Mouse (Mus musculus) kidney, postnatal 25 days (tissue): ENCODE measurements around the gene Vsig2.

Experiments
- DNase-seq, 2 experiments: peaks; one replicate each; pipeline ENCODE4 v3.0.0; 2021; ENCODE audit warnings: mixed read lengths in 2 of 2

Gene Vsig2

DNA sequence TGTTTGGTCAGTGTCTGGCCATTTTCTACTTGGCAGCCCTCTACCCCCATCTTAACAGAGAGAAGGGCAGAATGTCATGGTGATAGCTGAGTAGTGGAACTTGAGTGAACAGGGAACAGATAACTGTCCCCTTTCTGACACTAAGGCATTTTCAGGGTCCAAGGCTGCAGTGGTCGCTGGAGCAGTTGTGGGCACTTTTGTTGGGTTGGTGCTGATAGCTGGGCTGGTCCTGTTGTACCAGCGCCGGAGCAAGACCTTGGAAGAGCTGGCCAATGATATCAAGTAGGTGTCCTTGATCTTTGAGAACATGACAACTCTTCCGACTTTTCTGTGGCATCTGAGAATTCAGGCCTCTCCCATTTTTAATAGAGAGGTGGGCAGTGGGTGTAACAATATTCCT, 2.2 kb upstream of the Vsig2 start:
- DNase-seq, result no peak

DNA sequence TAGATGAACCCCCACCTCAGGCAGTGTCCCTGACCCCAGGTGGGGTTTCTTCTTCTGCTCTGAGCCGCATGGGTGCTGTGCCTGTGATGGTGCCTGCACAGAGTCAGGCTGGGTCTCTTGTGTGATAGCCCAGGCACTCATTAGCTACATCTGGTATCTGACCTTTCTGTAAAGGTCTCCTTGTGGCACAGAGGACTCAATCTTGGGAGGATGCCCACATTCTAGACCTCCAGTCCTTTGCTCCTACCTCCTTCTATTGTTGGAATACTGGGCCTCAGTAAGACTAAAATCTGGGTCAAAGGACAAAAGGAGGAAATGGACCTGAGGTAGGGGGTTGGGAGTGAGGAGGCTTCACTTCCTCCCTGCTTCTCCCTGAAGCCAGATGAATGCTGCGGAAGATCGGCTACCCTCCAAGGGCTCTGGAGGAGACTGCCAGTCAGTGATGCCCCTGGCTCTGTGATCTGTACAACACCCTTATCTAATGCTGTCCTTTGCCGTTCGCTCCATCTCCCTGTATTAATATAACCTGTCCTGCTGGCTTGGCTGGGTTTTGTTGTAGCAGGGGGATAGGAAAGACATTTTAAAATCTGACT, 1.3 kb upstream of the Vsig2 start:
- DNase-seq, result peak in 1 of 2 experiments; percentile 41

DNA sequence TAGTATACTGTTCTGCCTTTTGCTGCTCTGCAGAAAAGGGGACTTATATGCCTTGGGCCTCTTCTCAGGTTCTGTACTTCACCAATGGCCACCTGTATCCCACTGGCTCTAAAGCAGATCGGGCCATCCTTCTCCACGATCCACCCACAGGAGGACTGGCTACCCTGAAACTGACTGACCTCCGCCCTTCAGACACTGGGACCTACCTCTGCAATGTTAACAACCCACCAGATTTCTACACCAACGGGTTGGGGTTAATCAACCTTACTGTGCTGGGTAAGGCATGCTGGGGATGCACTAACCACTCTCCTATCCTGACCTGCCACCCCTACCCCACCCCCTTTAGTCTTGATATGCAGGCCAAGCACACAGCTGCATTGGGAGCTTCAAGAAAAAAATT, 1.2 kb downstream of the Vsig2 start:
- DNase-seq, result no peak

DNA sequence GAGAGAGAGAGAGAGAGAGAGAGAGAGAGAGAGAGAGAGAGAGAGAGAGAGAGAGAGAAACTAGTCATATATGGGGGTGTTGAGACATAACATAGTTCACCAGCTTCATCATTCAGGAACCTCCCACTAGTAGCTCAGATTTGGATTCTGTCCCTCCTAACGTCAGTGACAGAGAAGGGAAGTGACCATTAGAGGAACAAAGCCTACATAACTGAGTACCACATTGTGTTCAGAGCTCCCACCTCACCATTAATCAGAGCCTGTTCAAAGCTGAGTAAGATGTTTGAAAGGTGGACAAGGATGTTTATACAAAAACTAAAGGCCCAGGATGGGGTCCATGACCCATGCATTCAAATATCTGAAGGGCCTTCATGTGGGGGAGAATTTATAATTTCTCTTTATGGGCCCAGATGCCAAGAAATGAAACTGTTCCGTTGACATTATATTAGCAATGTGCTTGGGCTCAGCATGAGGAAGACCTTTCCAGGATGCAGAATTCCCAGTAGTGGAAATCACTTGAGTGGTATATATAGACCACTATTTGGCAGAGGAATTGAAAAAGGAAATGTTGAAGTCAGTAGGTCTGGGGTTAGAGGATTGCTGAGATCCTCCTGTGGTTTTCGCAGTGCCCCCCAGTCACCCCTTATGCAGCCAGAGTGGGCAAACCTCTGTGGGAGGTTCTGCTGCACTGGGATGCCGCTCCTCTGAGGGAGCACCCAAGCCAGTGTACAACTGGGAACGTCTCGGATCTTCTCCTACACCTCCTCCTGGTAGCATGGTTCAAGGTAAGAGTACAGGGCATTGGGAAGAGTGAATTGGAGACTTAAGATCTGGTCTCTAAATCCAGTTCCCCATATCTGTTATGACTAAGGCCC, 1.9 kb downstream of the Vsig2 start:
- DNase-seq, result no peak

DNA sequence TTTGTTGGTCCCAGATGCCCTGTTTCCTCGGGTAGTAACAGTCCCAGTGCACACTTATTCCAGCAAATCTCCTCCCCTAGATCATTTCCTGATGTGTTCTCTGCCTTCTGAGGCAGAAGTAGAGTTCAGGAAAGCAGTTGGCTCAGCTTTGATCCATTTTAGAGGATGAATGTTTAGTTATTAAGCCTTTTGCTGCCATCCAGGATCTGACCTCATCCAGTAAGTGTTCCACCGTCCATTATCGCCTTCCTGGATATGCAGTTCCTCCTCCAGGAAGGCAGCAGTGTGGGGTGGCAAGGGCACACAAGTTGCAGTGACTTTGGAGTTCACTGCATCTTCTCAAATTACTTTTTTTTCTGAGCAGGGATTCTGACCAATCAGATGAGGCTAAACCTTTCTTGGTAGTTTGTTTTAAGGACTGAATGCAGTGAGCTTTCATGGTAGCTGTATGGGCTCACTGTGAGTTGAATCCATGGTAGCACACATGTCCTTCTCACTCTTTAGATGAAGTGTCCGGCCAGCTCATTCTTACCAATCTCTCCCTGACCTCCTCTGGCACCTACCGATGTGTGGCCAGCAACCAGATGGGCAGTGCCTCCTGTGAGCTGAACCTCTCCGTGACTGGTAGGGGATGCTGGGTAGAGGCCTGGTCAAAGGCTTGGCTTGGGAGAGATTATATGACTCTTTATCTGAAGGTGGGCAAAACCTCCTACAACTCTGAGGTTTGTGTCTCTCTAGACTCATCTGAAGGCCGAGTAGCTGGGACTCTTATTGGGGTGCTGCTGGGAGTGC, 3.0 kb downstream of the Vsig2 start:
- no peak for DNase-seq

DNA sequence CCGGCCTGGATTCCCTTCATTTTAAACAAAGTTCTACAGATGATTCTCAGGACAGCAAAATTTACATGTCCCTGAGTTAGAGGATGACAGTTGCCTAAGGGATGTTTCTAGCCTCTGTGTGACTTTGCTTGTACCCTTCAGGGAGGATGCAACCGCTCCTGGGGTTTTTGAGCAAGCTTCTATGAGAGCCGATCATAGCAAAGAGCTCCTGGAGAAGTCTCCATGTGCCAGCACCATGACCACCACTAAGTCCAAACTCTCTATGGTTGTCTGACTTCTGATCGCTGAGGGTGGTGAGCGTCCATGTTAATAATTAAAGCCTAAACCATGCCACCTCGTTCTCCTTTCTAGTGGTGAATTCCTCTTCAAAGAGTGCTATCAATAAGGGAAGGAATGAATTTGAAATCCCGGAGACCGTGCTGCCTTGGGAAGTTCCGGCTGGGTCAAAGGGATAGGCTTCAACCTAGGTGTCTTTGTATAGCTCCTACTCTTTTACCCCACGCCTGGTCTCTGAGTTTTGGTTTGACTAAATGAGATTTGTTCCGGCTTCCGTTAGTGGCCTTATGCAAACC, 4.9 kb downstream of the Vsig2 start:
- DNase-seq, result peak; percentile 13 to 45

DNA sequence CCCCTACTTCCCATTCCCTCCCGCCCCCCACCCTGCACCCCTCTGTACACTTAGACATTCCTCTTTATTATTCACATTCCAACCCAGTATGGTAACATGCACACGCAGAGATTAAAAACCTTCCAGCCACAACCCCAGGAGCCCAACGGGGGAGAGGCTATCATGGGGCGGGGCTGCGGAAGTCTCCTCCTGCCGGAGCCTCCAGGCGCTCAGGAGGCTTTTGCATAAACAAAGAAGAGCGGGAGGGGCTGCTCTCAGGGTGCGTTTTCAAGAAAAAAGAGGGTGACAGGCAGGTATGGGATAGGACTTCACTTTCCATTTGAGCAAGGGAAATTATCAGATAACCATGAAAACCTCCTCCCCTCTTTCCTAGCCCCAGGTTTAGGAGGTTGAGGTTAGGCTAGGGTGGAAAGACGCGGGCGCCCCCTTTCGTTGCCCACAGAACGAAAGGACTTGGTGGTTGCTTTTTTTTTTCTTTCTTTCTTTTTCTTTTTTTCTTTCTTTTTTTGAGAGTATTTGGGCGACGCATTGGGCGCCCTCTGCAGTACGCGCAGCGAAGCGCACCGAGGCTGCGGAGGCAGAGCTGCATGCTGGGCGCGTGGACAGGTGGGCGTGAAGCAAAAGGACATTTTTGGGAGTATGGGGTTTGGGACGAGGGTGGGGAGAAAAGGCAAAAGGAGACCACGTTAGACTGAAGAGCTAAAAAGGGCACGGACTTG, 5.6 kb downstream of the Vsig2 start:
- DNase-seq, result peak; percentile 74 to 84

DNA sequence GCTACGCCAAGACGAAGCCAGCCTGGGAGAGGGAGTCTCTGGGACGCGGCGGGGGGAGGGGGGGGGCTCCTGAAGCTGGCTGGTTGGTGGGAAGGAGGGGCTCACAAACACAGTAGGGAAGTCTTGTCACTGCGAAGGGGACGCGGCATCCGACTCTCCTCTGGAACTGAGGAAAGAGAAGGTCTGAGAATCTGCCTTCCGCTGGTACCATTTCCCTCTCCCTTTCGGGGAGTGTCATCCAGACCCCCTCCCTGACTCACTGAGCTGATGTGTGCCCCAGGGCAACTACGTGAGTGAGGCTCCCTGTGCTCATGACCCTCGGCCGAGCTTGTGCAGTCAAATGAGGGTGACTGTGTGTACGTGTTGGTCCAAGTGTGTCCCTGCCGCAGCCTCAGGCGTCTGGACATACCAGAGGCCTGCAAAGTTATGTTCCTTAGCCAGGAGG, 6.1 kb downstream of the Vsig2 start:
- peak in 1 of 2 experiments; percentile 56 for DNase-seq

DNA sequence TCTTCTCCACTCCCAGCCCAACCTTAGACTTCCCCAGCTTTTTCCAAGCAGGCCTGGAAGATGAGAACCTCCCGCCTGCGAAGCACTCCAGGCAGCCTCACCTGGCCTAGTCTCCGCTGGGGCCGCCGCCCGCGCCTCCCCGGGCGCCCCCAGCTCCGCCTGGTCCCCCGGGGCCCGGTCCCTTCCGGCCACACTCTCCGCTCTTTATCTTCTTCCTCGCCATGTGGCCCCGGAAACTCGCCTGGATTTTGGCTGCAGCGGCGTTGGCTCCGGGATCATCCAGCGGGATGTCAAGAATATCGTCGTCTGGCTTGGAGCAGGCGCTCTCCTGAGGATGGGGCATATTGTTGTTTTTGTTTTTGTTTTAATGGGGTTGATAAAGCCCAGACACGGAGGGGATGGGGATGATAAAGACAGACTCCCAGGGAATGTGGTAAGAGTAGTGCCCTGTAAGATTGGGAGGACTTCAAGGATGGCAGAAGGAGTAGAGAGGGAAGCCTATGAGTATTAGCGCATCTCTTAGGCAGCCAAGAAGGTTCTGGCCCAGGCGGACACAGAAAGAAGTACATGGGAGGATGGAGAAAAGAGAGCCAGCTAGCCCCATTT, 6.9 kb downstream of the Vsig2 start:
- no peak for DNase-seq

DNA sequence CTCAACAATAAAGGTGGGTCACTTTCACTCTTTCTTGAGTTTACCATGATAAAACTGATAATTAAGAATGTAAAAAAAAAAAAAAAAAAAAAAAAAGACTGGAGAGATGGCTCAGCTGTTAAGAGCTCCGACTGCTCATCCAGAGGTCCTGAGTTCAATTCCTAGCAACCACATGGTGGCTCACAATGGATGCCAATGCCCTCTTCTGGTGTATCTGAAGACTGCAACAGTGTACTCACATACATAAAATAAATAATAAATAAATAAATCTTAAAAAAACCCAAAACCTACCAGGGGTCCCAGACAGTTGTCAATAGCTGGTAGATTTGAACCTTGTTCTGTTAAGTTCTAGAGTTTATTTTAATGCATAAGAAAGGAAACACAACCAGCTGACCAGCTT, 7.8 kb downstream of the Vsig2 start:
- DNase-seq, result peak in 1 of 2 experiments; percentile 36

DNA sequence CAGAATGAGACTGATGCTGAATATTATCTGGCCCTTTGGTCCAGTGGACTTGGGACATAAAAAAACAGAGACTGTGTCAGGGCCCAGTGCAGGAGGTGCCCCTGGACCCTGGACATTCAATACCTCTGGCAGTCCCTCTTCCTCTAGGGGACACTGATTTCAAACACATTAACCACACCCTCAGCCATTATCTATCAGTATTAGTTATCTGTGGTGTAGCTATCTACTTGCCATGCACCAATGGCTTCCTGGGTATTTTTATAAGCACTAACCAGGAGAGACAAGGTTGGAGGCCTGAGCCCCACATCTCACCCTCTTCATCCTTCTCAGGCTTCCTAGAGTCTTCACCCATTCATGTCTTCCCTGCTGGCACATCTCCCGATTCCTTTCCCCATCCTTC, 11.4 kb downstream of the Vsig2 start:
- no peak for DNase-seq

DNA sequence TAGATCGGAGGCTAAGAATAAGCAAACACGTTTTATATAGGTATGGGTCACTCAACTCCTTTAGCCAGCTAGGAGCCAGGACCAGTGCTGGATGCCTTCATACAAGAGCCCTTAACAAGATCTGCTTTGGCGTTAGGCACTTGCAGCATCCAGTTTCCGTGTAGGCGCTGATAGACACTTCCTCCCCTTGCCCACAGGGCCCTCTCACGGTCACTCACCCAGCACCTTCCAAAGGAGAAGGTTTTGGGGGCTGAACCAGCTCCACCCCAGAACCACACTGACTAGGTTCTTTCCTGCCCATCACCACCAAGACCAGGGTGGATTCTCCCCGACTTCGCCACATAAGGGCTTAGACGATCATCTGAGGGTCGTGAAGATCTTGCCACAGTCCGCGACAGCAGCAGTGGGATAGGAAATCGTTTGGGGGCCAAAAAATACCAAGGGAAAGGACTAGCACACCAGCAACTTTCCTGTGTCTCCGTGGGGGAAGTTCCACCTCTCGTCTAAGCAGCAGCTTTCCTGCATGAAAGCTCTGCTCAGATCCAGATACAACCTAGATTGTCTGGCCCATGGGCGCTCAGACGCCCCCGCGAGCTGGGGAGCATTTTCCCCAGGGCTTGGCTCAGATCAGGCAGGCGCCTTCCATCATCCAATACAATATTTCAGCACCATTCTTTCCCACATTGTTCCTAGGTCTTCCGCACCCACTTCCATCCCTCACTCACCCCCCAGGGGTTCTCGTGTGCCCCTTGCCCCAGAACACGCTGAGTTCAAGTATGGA, 12.9 kb downstream of the Vsig2 start:
- no peak for DNase-seq

DNA sequence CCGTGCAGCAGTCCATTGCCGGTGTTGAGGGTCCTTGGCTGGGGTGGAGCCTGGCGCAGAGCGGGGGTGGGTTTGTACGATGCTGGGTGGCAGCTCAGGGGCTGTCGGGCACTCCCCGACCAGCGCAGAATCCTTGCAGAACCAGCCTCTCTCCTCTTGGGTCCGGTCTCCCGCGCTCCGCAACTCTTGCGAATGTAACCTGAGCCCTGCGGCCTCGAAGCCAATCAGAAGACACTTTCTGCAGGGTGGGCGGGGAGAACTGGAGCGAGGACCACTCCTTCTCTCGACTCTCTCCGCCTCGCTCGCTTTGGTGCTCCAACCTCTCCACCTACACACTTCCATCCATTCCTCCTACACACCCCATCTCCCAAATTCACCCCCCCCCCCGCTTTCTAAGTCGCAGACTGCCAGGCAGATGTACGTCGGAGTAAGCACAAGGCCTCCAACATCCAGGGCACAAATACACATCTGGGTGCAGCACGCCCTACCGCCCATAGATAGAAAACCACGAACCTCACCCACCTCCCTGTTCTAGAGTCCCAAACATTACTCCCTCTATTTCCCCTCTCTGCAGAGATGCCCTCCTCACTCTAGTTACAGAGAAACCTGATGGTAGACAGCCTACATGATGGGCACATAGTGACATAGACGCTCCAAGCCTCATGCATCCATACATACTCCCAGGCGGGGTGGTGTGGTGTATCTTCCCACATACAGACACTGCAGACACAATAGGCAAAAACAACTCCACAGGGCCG, 13.7 kb downstream of the Vsig2 start, which contains the start of gene Nrgn:
Nrgn (minus strand) TSS at position 369 of the 758 bp plus-strand sequence.
- DNase-seq, result peak; percentile 89 to 92

DNA sequence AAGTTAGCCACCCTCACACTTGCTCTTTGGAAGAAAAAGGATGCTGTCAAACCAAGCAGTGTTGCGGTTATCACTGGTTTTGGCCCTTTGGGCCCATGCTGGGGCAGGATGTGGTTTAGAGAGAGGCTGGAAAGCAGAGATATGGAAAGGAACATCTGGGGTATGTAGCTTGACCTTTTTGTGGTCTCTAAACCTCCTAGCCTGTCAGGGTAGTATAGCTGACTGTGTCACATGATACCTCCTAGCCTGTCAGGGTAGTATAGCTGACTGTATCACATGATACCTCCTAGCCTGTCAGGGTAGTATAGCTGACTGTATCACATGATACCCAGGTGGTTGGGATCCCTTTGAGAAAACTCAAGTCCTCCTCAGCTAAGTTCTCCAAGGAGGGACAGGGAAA, 15.2 kb downstream of the Vsig2 start:
- no peak for DNase-seq

DNA sequence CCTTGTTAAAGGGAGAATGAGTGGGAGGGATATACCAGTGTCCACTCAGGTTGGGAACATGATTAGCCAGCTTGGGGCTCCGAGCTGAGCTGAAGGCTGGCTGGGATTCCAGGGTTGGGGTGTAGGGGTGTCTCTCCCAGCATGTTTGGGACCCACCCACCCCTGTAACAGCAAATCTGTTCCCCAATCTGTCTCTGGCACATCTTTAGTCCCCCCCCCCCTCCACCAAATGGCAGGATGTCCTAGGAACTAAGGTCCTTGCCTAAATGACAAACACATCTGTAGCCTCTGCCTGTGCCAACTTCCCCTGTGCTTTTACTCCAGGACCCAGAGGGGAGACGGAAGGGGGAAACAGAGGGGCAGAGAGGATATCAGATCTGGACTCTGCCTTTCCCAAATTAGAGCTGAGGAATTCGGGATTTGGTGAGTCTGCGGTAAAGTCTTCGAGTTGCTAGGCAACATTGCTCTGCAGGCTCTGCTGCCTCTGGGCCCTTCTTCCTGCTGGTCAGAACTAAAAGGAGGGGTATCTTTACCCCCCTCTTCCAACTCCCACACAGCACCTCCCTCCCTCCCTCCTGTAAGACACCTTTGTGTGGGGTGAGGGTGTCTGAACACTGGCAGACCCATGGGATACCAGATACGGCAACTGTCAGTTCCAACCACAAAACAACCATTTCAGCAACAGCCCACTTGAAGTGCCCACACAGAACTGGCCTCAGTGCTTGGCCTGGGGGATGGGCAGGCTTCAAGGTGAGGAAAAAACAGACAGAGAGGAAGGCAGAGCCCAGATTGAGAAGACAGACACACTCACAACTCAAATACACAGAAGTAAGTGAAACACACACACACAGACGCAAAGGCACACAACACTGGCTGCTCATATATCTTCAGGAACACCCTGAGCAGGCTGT, 16.0 kb downstream of the Vsig2 start, which contains the start of gene Siae:
Siae (plus strand) TSS at position 861 of the 911 bp plus-strand sequence.
- no peak for DNase-seq

DNA sequence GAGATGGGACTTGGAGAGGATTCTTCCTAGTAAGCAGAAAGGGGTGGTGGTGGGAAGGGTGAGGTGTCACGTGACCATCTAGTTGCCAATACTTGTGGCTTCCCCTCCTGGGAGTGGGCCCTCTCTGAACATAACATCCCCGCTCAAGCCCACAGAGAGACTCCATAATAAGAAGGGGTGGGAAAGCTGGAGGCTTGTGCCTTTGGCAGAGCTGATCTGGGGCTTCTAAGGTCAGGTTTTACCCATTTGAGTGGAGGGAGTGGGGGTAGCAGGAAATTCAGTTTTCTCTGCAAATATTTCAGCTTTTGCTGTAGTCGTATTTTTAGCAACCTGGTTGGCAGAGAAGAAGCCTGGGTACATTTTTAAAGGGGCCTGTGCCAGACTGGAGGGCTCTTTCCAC, 17.3 kb downstream of the Vsig2 start:
- DNase-seq, result no peak

DNA sequence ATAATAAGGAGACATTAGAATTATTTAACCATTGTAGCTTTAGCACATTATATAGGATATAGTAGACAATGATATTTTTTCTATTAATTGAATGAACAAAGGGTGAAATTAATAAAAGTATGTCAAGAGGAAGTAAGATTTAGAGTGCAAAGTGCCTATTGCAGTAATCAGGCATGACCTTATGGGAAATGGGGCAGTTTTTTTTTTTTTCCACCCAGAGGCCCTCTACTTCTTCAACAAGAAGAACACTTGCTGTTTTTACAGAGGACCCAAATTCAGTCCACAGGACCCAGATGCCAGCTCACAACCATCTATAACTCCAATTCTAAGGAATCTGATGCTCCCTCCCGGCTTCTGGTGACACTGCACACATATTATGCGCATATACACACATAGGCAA, 21.6 kb downstream of the Vsig2 start:
- DNase-seq, result no peak

DNA sequence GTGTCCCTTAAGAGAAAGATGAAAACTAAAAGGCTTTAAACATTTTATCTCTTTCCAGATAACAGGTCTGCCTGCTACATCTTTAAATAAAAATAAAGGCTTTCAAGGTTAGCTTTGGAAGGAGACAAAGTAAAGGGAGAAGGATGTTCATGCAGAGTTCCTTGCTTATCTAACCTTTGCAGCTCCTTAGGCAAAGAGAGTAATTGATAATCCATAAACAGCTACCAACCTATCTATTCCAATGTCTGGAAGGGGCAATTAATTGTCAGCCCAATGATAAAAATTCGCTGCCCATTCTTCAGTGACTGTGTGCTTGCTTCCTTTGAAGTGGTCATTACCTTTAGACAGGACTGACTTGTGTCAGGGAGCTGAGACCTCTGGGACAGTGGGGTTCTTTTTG, 24.8 kb downstream of the Vsig2 start:
- DNase-seq, result no peak

DNA sequence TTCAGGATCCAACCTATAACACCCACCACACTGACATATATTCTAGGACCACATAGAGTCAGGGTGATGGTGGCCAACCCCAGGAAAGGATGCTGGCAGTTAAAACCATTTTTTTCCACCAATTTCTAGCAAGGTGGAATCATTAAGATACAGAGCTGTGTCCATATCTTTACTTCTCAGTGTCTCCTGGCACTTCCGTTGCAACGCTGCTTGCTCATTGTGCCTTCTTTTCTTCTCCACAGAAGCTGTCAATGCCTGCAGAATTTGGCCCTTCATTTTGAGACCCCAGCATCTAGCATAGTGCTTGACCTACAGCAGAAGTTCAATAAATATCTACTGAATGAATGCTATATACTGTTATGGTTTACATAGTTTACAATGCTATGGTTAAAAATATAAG, 28.0 kb downstream of the Vsig2 start:
- no peak for DNase-seq
